Mouse (Mus musculus): ENCODE results near the gene Lrfn3.

GRCm38 (mm10) chr7:30394379-30394778 lies 31.8 kb upstream of the Lrfn3 start:
- TF ChIP-seq CTCF (IDR thresholded peaks at IDR 0.05; ENCODE audit: insufficient read depth, low read length) (no peak), POLR2A (IDR thresholded peaks at IDR 0.05; ENCODE audit: borderline replicate concordance, extremely low read depth, low read depth, low read length) (0 out of 2 replicates have a peak, but pooled peaks have one; percentile 37)

Data from lung, adult 2 months (tissue).